Mouse (Mus musculus) stomach, embryonic 14.5 days (tissue): ENCODE measurements around the gene Cubn. TPM values are rescaled to one million over a fixed set of nuclear protein-coding genes. Genes with fewer than 3 reads are reported as not detected.

ENCODE experiments used
- ATAC-seq: fragments of 200-750 bp; cut with Nextera tagmentation; 2 replicates; pipeline ENCODE4 v1.8.0; 2017; ENCODE audit warnings: low read depth, moderate TSS enrichment; ENCODE audit not compliant: insufficient number of reproducible peaks, insufficient read depth, low FRiP score
- H3K27ac ChIP-seq: fragments of 300-500 bp; sonication (generic); 2 replicates; pipeline ENCODE4 v1.5.1; 2014; ENCODE audit warnings: mild to moderate bottlenecking, low read length, moderate library complexity, mixed read lengths
- H3K27me3 ChIP-seq: fragments of 300-500 bp; sonication (generic); 2 replicates; pipeline ENCODE4 v1.6.1; 2014; ENCODE audit warnings: low read length, control low read depth, mixed read lengths; ENCODE audit not compliant: control insufficient read depth, insufficient read depth
- H3K36me3 ChIP-seq: fragments of 300-500 bp; sonication (generic); 2 replicates; pipeline ENCODE4 v1.6.1; 2014; ENCODE audit warnings: mild to moderate bottlenecking, control low read depth, low read length, moderate library complexity, mixed read lengths; ENCODE audit not compliant: control insufficient read depth, insufficient read depth
- H3K4me1 ChIP-seq: fragments of 300-500 bp; sonication (generic); 2 replicates; pipeline ENCODE4 v1.6.1; 2014; ENCODE audit warnings: low read length, control low read depth, mixed read lengths; ENCODE audit not compliant: control insufficient read depth, insufficient read depth
- H3K4me2 ChIP-seq: fragments of 300-500 bp; sonication (generic); replicated peaks from 2 replicates; pipeline ENCODE4 v1.6.1; 2014; ENCODE audit warnings: low read depth, low read length, control low read depth
- H3K4me3 ChIP-seq: fragments of 300-500 bp; sonication (generic); 2 replicates; pipeline ENCODE4 v1.5.1; 2014; ENCODE audit warnings: low read depth, low read length, control low read depth
- H3K9ac ChIP-seq: fragments of 300-500 bp; sonication (generic); replicated peaks from 2 replicates; pipeline ENCODE4 v1.6.1; 2014; ENCODE audit warnings: low read depth, mild to moderate bottlenecking, control low read depth, low read length, moderate library complexity, mixed read lengths
- H3K9me3 ChIP-seq: fragments of 300-500 bp; sonication (generic); 2 replicates; pipeline ENCODE4 v1.6.1; 2016; ENCODE audit warnings: low read depth, low read length, control low read depth; ENCODE audit not compliant: control insufficient read depth
- WGBS: fragments of 180-500 bp; shearing (Covaris S2); extraction: QIAGEN DNeasy Blood & Tissue Kit; methylation state at CpG from one replicate; pipeline ENCODE4 v1.1.7; 2014; 5-methylcytosine and 5-hydroxymethylcytosine counted together
- polyA plus RNA-seq: library from polyadenylated mRNA; unstranded; fragments of >200 nt; fragmentation: Nextera tagmentation; extraction: Ambion mirVana; gene quantifications from 2 replicates; pipeline ENCODE4 v1.2.1, GENCODE M21; 2014

Cubn gene
- polyA plus RNA-seq, 1 experiment from 2014 or later = 0.04 TPM

- no peak overlapping the region for H3K9ac ChIP-seq
- no peaks in the 10 kb centered on the region for H3K4me1 ChIP-seq
- no peak for ATAC-seq
- no peak overlapping the region for H3K4me3 ChIP-seq
- H3K4me2 ChIP-seq = no peak overlapping the region
- no peaks in the 10 kb centered on the region for H3K9me3 ChIP-seq
- no peaks in the 10 kb centered on the region for H3K27me3 ChIP-seq
- 76% methylated on average over 1 of the region's 1 CpGs for WGBS
- H3K27ac ChIP-seq = no peak overlapping the region
- no peaks in the 10 kb centered on the region for H3K36me3 ChIP-seq
These were observed 139.4 kb downstream of the Cubn start for GRCm38 (mm10) chr2:13352112-13352728.

GRCm38 (mm10) chr2:13342325-13342926 is 149.2 kb downstream of the Cubn start:
- no peak for ATAC-seq
- Histone ChIP-seq H3K36me3 (no peaks in the 10 kb centered on the region), H3K4me1 (no peaks in the 10 kb centered on the region), H3K9me3 (no peaks in the 10 kb centered on the region), H3K27me3 (no peaks in the 10 kb centered on the region), H3K4me3 (no peak overlapping the region), H3K4me2 (no peak overlapping the region), H3K27ac (no peak overlapping the region), H3K9ac (no peak overlapping the region)
- 74% methylated on average over 7 of the region's 7 CpGs for WGBS

GRCm38 (mm10) chr2:13335446-13335845 is 156.2 kb downstream of the Cubn start:
- Histone ChIP-seq H3K4me3 (no peak overlapping the region), H3K4me2 (no peak overlapping the region), H3K9ac (no peak overlapping the region), H3K9me3 (no peaks in the 10 kb centered on the region), H3K36me3 (no peaks in the 10 kb centered on the region), H3K4me1 (no peaks in the 10 kb centered on the region), H3K27ac (no peak overlapping the region), H3K27me3 (no peaks in the 10 kb centered on the region)
- WGBS = 54% methylated on average over 4 of the region's 4 CpGs
- ATAC-seq = no peak

- ATAC-seq = no peak
- WGBS = 64% methylated on average over 4 of the region's 4 CpGs
- Histone ChIP-seq H3K36me3 (no peaks in the 10 kb centered on the region), H3K27ac (no peak overlapping the region), H3K4me3 (no peak overlapping the region), H3K9ac (no peak overlapping the region), H3K27me3 (no peaks in the 10 kb centered on the region), H3K4me2 (no peak overlapping the region), H3K9me3 (no peaks in the 10 kb centered on the region), H3K4me1 (no peaks in the 10 kb centered on the region)
These were observed 161.7 kb downstream of the Cubn start for GRCm38 (mm10) chr2:13329754-13330417.

- Histone ChIP-seq H3K4me3 (no peak overlapping the region), H3K4me2 (no peak overlapping the region), H3K9ac (no peak overlapping the region), H3K27ac (no peak overlapping the region), H3K4me1 (no peaks in the 10 kb centered on the region), H3K36me3 (no peaks in the 10 kb centered on the region), H3K9me3 (no peaks in the 10 kb centered on the region), H3K27me3 (no peaks in the 10 kb centered on the region)
- WGBS = 72% methylated on average over 3 of the region's 3 CpGs
- ATAC-seq = no peak
These were observed 188.2 kb downstream of the Cubn start for GRCm38 (mm10) chr2:13303376-13303775.

- Histone ChIP-seq H3K4me3 (no peak overlapping the region), H3K9ac (no peak overlapping the region), H3K27ac (no peak overlapping the region), H3K4me2 (no peak overlapping the region), H3K9me3 (no peaks in the 10 kb centered on the region), H3K27me3 (no peaks in the 10 kb centered on the region), H3K36me3 (no peaks in the 10 kb centered on the region), H3K4me1 (no peaks in the 10 kb centered on the region)
- 33% methylated on average over 3 of the region's 3 CpGs for WGBS
- ATAC-seq = no peak
These were observed 192.6 kb downstream of the Cubn start for GRCm38 (mm10) chr2:13299031-13299430.

GRCm38 (mm10) chr2:13297733-13298132 is 193.9 kb downstream of the Cubn start:
- H3K9me3 ChIP-seq = no peaks in the 10 kb centered on the region
- no peak overlapping the region for H3K4me2 ChIP-seq
- H3K27me3 ChIP-seq = no peaks in the 10 kb centered on the region
- no peak overlapping the region for H3K9ac ChIP-seq
- ATAC-seq = no peak
- no peaks in the 10 kb centered on the region for H3K4me1 ChIP-seq
- 39% methylated on average over 5 of the region's 5 CpGs for WGBS
- H3K36me3 ChIP-seq = no peaks in the 10 kb centered on the region
- H3K27ac ChIP-seq = no peak overlapping the region
- H3K4me3 ChIP-seq = no peak overlapping the region

GRCm38 (mm10) chr2:13290661-13291060 is 201.0 kb downstream of the Cubn start:
- Histone ChIP-seq H3K27me3 (no peaks in the 10 kb centered on the region), H3K4me1 (no peaks in the 10 kb centered on the region), H3K27ac (no peak overlapping the region), H3K4me3 (no peak overlapping the region), H3K36me3 (no peaks in the 10 kb centered on the region), H3K4me2 (no peak overlapping the region), H3K9ac (no peak overlapping the region), H3K9me3 (no peaks in the 10 kb centered on the region)
- 0 out of 2 replicates have a peak, but pooled peaks have one; percentile 28 for ATAC-seq
- WGBS = 0% methylated on average over 1 of the region's 1 CpGs
